Mouse (Mus musculus): Measurements from ENCODE around the gene Xpnpep2.

- no peak for TF ChIP-seq CTCF (IDR thresholded peaks at IDR 0.05; ENCODE audit: insufficient read depth, low read length)
- TF ChIP-seq POLR2A (IDR thresholded peaks at IDR 0.05; ENCODE audit: borderline replicate concordance, extremely low read depth, low read depth, low read length) = no peak
These were observed 36.1 kb upstream of the Xpnpep2 start for GRCm38 (mm10) chrX:48072401-48072800.
